Mouse (Mus musculus): ENCODE data around the gene Apex2. TPM values are rescaled to one million over a fixed set of nuclear protein-coding genes. Genes with fewer than 3 reads are reported as not detected.

Gene Apex2
- polyA plus RNA-seq, 1 experiment from 2014 or later, result 6.7 TPM

- DNase-seq, result peak; percentile 68
- ATAC-seq, result peak; percentile 96
- Histone ChIP-seq H3K4me3 (ENCODE audit: low read depth, low read length) (peak overlapping the region; percentile 49; the same call in 1 of the 2 replicates), H3K9ac (replicated peaks) (0 out of 2 replicates have a peak overlapping the region, but pooled peaks have one; percentile 73), H3K4me2 (ENCODE audit: low read depth, low read length) (no peak overlapping the region), H3K9me3 (ENCODE audit: low read length) (no peaks in the 10 kb centered on the region), H3K4me1 (ENCODE audit: insufficient read depth) (no peaks in the 10 kb centered on the region), H3K27ac (ENCODE audit: low read depth) (peak overlapping the region; percentile 86), H3K27me3 (ENCODE audit: insufficient read depth, low read length) (no peaks in the 10 kb centered on the region), H3K36me3 (replicated peaks; ENCODE audit: insufficient read depth, low read length) (peaks cover 11% of the 10 kb centered on the region)
- WGBS (ENCODE audit: insufficient replicate concordance), result 57% methylated on average over 3 of the region's 3 CpGs
- no peak for TF ChIP-seq CTCF (IDR thresholded peaks at IDR 0.05; ENCODE audit: low read depth)
- peak; percentile 99 for TF ChIP-seq EP300 (IDR thresholded peaks at IDR 0.05; ENCODE audit: low read depth)
Observed at GRCm38 (mm10) chrX:150549639-150550038, 40.0 kb downstream of the Apex2 start.

DNA sequence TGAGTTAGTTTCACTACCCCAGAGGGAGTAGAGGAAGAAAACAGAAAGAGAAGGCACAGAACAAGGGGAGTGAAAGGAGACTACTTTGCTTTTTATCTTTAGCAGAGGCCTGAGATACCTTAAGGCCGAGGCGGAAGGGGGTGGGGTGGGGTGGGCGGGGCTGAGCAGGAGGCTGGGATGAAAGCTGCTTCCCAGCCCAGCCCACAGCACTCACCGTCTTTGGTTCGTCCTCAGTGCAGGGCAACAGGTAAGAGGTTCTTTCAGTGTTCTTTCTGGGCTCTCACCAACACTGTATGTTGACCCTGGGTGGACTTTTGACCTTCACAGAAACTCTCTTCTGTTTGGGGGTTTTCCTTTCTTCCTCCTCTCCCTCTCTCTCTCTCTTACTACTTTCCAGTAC is 42.4 kb downstream of the Apex2 start, which contains the start of gene Alas2:
Gene Alas2 (plus strand): TSS at position 137 of the 400 bp plus-strand sequence.
- Histone ChIP-seq H3K4me2 (ENCODE audit: low read depth, low read length) (peak within 1 kb of the TSS; percentile 58), H3K4me1 (ENCODE audit: insufficient read depth) (no peaks in the 10 kb centered on the region), H3K36me3 (replicated peaks; ENCODE audit: insufficient read depth, low read length) (no peaks in the 10 kb centered on the region), H3K27ac (ENCODE audit: low read depth) (peak within 1 kb of the TSS; percentile 86), H3K9me3 (ENCODE audit: low read length) (no peaks in the 10 kb centered on the region), H3K27me3 (ENCODE audit: insufficient read depth, low read length) (no peaks in the 10 kb centered on the region), H3K9ac (replicated peaks) (peak within 1 kb of the TSS; percentile 73), H3K4me3 (ENCODE audit: low read depth, low read length) (peak within 1 kb of the TSS; percentile 49)
- peak; percentile 43 for ATAC-seq
- DNase-seq, result peak; percentile 51
- 36% methylated on average over 5 of the region's 5 CpGs for WGBS (ENCODE audit: insufficient replicate concordance)
- no peak for TF ChIP-seq CTCF (IDR thresholded peaks at IDR 0.05; ENCODE audit: low read depth)
- no peak for TF ChIP-seq EP300 (IDR thresholded peaks at IDR 0.05; ENCODE audit: low read depth)

DNA sequence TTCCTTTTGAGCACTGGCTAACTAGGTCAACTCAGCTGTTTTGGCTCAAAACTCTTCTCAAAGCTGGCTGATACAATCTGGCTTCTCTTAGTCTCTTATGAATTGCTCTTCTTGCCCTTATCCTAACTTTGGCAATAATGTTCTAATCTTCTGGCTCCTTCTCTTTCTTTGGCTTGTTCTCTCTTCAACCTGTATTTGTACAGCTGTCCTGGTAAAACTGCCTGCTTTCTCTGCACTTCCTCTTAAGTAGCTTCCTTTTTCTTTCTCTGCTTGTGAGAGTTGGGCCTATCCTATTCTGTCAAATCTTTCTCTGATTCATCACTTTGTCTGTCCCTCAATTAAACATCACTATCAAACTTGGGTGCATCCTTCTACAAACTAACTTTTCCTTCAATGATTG is 48.0 kb downstream of the Apex2 start:
- no peak for TF ChIP-seq EP300 (IDR thresholded peaks at IDR 0.05; ENCODE audit: low read depth)
- TF ChIP-seq CTCF (IDR thresholded peaks at IDR 0.05; ENCODE audit: low read depth), result no peak
- DNase-seq, result no peak
- ATAC-seq, result no peak

DNA sequence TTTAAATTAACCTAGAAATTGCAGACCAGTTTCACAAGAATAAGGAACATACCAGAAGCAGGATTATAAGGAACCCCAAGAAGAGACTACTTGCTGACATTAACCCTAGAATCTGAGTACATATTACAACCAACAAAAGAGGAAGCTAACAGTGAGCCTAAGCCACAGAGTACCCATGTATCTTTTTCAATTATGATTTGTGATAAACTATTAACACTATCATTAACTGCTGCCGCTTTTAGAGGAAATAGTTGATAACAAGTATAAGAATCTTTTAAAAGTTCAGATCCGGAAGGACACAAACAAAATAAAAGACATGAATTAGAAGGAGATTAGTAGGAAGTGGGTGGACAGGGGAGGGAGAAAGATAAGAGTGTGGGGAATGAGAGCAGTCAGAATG is 49.6 kb downstream of the Apex2 start:
- DNase-seq, result no peak
- Histone ChIP-seq H3K4me1 (ENCODE audit: insufficient read depth) (no peaks in the 10 kb centered on the region), H3K9me3 (ENCODE audit: low read length) (no peaks in the 10 kb centered on the region), H3K9ac (replicated peaks) (no peak overlapping the region), H3K27me3 (ENCODE audit: insufficient read depth, low read length) (no peaks in the 10 kb centered on the region), H3K4me2 (ENCODE audit: low read depth, low read length) (no peak overlapping the region), H3K4me3 (ENCODE audit: low read depth, low read length) (no peak overlapping the region), H3K27ac (ENCODE audit: low read depth) (no peak overlapping the region), H3K36me3 (replicated peaks; ENCODE audit: insufficient read depth, low read length) (no peaks in the 10 kb centered on the region)
- no peak for ATAC-seq
- TF ChIP-seq EP300 (IDR thresholded peaks at IDR 0.05; ENCODE audit: low read depth), result no peak
- TF ChIP-seq CTCF (IDR thresholded peaks at IDR 0.05; ENCODE audit: low read depth), result no peak
- WGBS (ENCODE audit: insufficient replicate concordance), result 58% methylated on average over 2 of the region's 2 CpGs

More for the DNA sequence above, 48.0 kb downstream of the Apex2 start:
- no peaks in the 10 kb centered on the region for H3K27me3 ChIP-seq (ENCODE audit: insufficient read depth, low read length)
- no peaks in the 10 kb centered on the region for H3K36me3 ChIP-seq (replicated peaks; ENCODE audit: insufficient read depth, low read length)
- no peak overlapping the region for H3K4me3 ChIP-seq (ENCODE audit: low read depth, low read length)
- no peak overlapping the region for H3K9ac ChIP-seq (replicated peaks)
- no peak overlapping the region for H3K27ac ChIP-seq (ENCODE audit: low read depth)
- no peaks in the 10 kb centered on the region for H3K9me3 ChIP-seq (ENCODE audit: low read length)
- H3K4me2 ChIP-seq (ENCODE audit: low read depth, low read length), result no peak overlapping the region
- no peaks in the 10 kb centered on the region for H3K4me1 ChIP-seq (ENCODE audit: insufficient read depth)

DNA sequence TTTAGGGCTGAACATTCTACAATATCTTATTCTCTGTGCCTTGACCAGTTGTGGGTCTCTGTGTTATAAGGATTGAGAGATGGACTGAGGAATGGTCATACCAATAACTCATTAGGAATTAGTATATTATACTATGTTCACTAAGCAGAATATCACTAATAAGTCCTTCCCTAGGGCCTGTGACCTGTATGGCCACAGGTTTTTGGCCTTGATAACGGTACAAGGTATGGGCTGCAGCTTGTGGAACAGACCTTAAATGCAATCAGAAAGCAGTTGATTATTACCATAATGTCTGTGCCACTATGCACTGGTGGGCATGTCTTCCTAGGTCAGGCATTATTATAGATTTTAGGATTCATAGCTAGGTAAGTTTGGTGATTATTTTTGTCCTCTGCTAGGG is 73.2 kb downstream of the Apex2 start:
- H3K4me3 ChIP-seq (ENCODE audit: low read depth, low read length), result no peak overlapping the region
- no peak for DNase-seq
- H3K27me3 ChIP-seq (ENCODE audit: insufficient read depth, low read length), result no peaks in the 10 kb centered on the region
- no peaks in the 10 kb centered on the region for H3K36me3 ChIP-seq (replicated peaks; ENCODE audit: insufficient read depth, low read length)
- no peaks in the 10 kb centered on the region for H3K4me1 ChIP-seq (ENCODE audit: insufficient read depth)
- peak; percentile 89 for ATAC-seq
- no peak overlapping the region for H3K9ac ChIP-seq (replicated peaks)
- WGBS (ENCODE audit: insufficient replicate concordance), result 58% methylated on average over 1 of the region's 1 CpGs
- peak overlapping the region; percentile 62 for H3K27ac ChIP-seq (ENCODE audit: low read depth)
- H3K4me2 ChIP-seq (ENCODE audit: low read depth, low read length), result peak overlapping the region; percentile 31; the same call in 1 of the 2 replicates
- TF ChIP-seq CTCF (IDR thresholded peaks at IDR 0.05; ENCODE audit: low read depth) (no peak), EP300 (IDR thresholded peaks at IDR 0.05; ENCODE audit: low read depth) (no peak)
- H3K9me3 ChIP-seq (ENCODE audit: low read length), result no peaks in the 10 kb centered on the region

DNA sequence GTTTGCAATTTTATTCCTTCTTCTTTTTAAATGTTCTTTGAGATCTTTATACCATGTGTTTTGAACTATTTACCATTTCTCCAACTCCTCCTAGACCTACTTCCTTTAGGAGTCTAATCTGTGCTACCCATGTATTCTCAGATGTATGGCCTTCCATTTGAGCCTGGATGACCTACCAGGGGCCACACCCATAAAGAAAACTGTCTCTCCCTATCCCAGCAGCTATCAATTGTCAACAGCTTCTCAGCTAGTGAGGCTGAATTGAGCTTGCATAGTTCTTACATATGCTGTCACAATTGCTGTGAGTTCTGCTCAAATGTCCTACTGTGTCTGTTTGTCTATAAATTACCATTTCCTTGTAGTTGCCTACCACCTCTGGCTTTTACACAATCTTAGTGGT is 73.7 kb downstream of the Apex2 start:
- Histone ChIP-seq H3K27ac (ENCODE audit: low read depth) (peak overlapping the region; percentile 62), H3K36me3 (replicated peaks; ENCODE audit: insufficient read depth, low read length) (no peaks in the 10 kb centered on the region), H3K4me1 (ENCODE audit: insufficient read depth) (no peaks in the 10 kb centered on the region), H3K9ac (replicated peaks) (no peak overlapping the region), H3K27me3 (ENCODE audit: insufficient read depth, low read length) (no peaks in the 10 kb centered on the region), H3K9me3 (ENCODE audit: low read length) (no peaks in the 10 kb centered on the region), H3K4me2 (ENCODE audit: low read depth, low read length) (peak overlapping the region; percentile 31; the same call in 1 of the 2 replicates), H3K4me3 (ENCODE audit: low read depth, low read length) (no peak overlapping the region)
- TF ChIP-seq CTCF (IDR thresholded peaks at IDR 0.05; ENCODE audit: low read depth), result no peak
- TF ChIP-seq EP300 (IDR thresholded peaks at IDR 0.05; ENCODE audit: low read depth), result peak; percentile 55; the same call in 1 of the 2 replicates
- ATAC-seq, result peak; percentile 95
- DNase-seq, result no peak

DNA sequence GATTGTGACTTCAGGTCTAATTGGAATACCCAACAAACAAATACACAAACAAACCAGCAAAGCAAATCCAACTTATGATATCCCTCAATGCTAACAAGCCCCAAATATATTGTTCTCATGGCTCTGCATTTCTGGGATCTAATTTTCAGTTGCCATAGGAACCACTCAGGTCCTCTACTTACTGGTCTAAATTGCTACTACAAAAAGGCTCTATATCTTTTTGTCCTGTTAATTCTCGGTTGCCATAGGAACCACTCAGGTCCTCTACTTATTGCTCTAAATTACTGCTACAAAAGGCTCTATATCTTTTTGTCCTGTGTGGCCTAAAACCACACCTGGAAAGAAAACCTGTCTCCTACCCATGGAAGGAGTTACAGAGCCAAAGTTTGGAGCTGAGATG is 75.5 kb downstream of the Apex2 start:
- 77% methylated on average over 1 of the region's 1 CpGs for WGBS (ENCODE audit: insufficient replicate concordance)
- ATAC-seq (no peak), DNase-seq (no peak)
- Histone ChIP-seq H3K27me3 (ENCODE audit: insufficient read depth, low read length) (no peaks in the 10 kb centered on the region), H3K4me1 (ENCODE audit: insufficient read depth) (no peaks in the 10 kb centered on the region), H3K27ac (ENCODE audit: low read depth) (no peak overlapping the region), H3K4me2 (ENCODE audit: low read depth, low read length) (no peak overlapping the region), H3K36me3 (replicated peaks; ENCODE audit: insufficient read depth, low read length) (no peaks in the 10 kb centered on the region), H3K9me3 (ENCODE audit: low read length) (no peaks in the 10 kb centered on the region), H3K4me3 (ENCODE audit: low read depth, low read length) (no peak overlapping the region), H3K9ac (replicated peaks) (no peak overlapping the region)
- no peak for TF ChIP-seq EP300 (IDR thresholded peaks at IDR 0.05; ENCODE audit: low read depth)

Measured in liver, postnatal 0 days (tissue).